Mouse (Mus musculus): ENCODE measurements at regions not wholly inside any gene's neighbourhood (a gene's known extent, or its start where the extent isn't known, plus 50 kb on each side); places are given as distances from the start of the nearest gene placed in this dataset.

GRCm38 (mm10) chr8:23560836-23561235, 1149.7 kb downstream of the Mrps31 start:
- TF ChIP-seq CTCF (IDR thresholded peaks at IDR 0.05; ENCODE audit: control insufficient read depth, insufficient read depth, insufficient read length) (no peak), USF1 (IDR thresholded peaks at IDR 0.05; ENCODE audit: low read depth) (no peak), MYOD1 (IDR thresholded peaks at IDR 0.05; ENCODE audit: control insufficient read depth, insufficient read length, low read depth) (no peak)

Measured in C2C12 (cell line).